Mouse (Mus musculus): Measurements from ENCODE around the gene Tor4a. TPM values are rescaled to one million over a fixed set of nuclear protein-coding genes. Genes with fewer than 3 reads are reported as not detected.
A peak's percentile ranks its signal among the peaks of the same experiment; 100 is the strongest.

The Tor4a gene
- polyA plus RNA-seq, 1 experiment from 2014 or later = 23.0 TPM

DNA sequence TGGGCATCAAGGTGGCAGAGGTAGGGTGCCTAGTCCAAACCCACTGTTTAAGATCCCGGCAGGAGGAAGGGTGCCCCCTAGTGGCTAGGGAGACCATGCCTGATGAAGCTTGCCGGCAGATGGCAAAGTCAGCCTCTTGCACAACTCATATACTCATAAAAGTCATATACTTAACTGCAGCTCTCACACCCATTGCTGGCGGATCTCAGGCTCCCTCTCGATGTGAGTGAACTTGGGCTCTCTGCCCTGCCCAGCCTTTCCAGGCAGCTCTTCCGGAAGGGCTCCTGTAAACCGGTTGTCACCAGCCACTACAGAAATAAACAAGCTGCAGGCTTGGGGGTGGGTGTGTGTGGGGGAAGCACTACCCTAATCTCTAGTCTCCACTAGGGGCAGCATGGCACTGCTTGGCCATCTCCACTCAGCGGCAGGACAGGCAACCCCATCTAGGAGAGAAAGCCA is 31.8 kb upstream of the Tor4a start:
- peak; percentile 32 for ATAC-seq
- WGBS = under 1% methylated on average over 7 of the region's 7 CpGs
- Histone ChIP-seq H3K4me3 (ENCODE audit: low read length) (peak overlapping the region; percentile 31), H3K9me3 (ENCODE audit: control insufficient read depth, low read length) (no peaks in the 10 kb centered on the region), H3K27me3 (replicated peaks; ENCODE audit: control insufficient read depth, insufficient read depth, low read length) (no peaks in the 10 kb centered on the region), H3K9ac (ENCODE audit: low read depth, low read length) (peak overlapping the region; percentile 61), H3K27ac (ENCODE audit: low read length) (peak overlapping the region; percentile 78), H3K4me1 (ENCODE audit: control insufficient read depth, insufficient read depth, low read length) (peaks cover 28% of the 10 kb centered on the region), H3K36me3 (ENCODE audit: control insufficient read depth, insufficient read depth, low read length) (no peaks in the 10 kb centered on the region), H3K4me2 (ENCODE audit: low read depth, low read length) (peak overlapping the region; percentile 44)

DNA sequence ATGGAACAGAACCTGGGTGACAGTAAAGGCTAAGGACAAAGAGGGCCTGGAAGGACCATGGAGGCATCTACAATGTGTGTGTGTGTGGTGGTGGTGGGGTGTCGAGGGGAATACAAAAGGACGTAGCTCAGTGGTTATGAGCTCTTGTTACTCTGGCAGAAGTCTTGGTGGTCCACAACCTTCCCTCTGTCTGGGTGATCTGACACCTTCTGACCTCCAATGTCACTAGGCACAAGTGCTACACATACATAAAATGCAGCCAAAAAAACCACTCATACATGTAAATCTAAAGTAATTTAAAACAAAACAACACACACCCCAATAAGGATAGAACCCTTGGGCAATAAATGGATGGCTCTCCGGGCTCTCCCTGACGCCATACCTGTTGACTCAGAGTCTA is 30.7 kb upstream of the Tor4a start:
- Histone ChIP-seq H3K27me3 (replicated peaks; ENCODE audit: control insufficient read depth, insufficient read depth, low read length) (no peaks in the 10 kb centered on the region), H3K4me1 (ENCODE audit: control insufficient read depth, insufficient read depth, low read length) (peaks cover 27% of the 10 kb centered on the region), H3K4me3 (ENCODE audit: low read length) (no peak overlapping the region), H3K4me2 (ENCODE audit: low read depth, low read length) (no peak overlapping the region), H3K9me3 (ENCODE audit: control insufficient read depth, low read length) (no peaks in the 10 kb centered on the region), H3K36me3 (ENCODE audit: control insufficient read depth, insufficient read depth, low read length) (no peaks in the 10 kb centered on the region), H3K27ac (ENCODE audit: low read length) (no peak overlapping the region), H3K9ac (ENCODE audit: low read depth, low read length) (no peak overlapping the region)
- ATAC-seq = no peak
- WGBS = 87% methylated on average over 4 of the region's 4 CpGs

DNA sequence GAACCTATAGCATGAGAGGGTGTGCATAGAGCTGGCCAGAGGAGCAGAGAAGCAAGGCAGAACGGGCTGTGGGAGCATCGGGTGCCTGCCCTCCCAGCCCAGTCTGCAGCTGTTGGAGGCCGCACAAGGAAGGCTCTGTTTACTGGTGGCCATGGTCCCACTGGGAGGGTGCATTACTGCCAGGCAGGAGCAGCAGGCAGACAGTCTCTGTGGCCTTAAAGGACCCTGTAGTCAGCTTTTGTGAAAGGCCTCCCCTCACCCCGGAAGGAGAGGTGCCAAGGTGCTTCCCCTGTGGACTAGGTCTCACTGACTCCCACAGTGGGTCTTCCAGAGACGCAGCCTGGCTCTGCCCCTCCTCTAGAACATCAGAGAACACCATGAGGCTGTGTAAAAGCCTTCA is 30.2 kb upstream of the Tor4a start:
- H3K9ac ChIP-seq (ENCODE audit: low read depth, low read length) = no peak overlapping the region
- 79% methylated on average over 5 of the region's 5 CpGs for WGBS
- H3K9me3 ChIP-seq (ENCODE audit: control insufficient read depth, low read length) = no peaks in the 10 kb centered on the region

DNA sequence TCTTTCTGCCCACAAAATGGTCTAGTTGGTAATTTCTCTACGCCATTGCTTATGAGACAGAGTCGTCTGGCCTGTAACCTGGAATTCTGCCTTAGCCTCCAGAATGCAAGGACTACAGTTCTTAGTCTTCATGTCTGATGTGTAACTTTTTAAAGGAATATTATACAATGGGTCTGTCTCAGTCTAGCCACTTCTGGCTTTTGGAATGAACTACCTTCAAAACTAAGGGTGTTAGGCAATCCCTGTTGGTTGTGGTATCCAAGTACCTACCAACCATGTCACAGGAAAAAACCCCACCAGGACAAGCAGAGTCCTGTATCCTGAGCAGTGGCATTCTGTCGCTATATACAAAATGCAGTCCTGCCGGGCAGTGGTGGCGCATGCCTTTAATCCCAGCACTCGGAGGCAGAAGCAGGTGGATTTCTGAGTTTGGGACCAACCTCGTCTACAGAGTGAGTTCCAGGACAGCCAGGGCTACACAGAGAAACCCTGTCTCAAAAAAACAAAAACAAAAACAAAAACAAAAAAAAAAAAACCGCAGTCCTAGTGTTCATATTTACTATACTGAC is 29.2 kb upstream of the Tor4a start:
- 75% methylated on average over 8 of the region's 8 CpGs for WGBS
- ATAC-seq = no peak
- Histone ChIP-seq H3K4me3 (ENCODE audit: low read length) (peak overlapping the region; percentile 65), H3K27ac (ENCODE audit: low read length) (peak overlapping the region; percentile 99), H3K9me3 (ENCODE audit: control insufficient read depth, low read length) (no peaks in the 10 kb centered on the region), H3K36me3 (ENCODE audit: control insufficient read depth, insufficient read depth, low read length) (0 out of 2 replicates have a peak, but pooled peaks cover 4% of the 10 kb centered on the region), H3K4me2 (ENCODE audit: low read depth, low read length) (peak overlapping the region; percentile 56), H3K4me1 (ENCODE audit: control insufficient read depth, insufficient read depth, low read length) (peaks cover 34% of the 10 kb centered on the region), H3K27me3 (replicated peaks; ENCODE audit: control insufficient read depth, insufficient read depth, low read length) (no peaks in the 10 kb centered on the region), H3K9ac (ENCODE audit: low read depth, low read length) (peak overlapping the region; percentile 76)

More for the DNA sequence above, 30.2 kb upstream of the Tor4a start:
- peaks cover 28% of the 10 kb centered on the region for H3K4me1 ChIP-seq (ENCODE audit: control insufficient read depth, insufficient read depth, low read length)
- ATAC-seq = no peak
- no peak overlapping the region for H3K27ac ChIP-seq (ENCODE audit: low read length)
- H3K4me3 ChIP-seq (ENCODE audit: low read length) = no peak overlapping the region
- no peak overlapping the region for H3K4me2 ChIP-seq (ENCODE audit: low read depth, low read length)
- H3K27me3 ChIP-seq (replicated peaks; ENCODE audit: control insufficient read depth, insufficient read depth, low read length) = no peaks in the 10 kb centered on the region
- 0 out of 2 replicates have a peak, but pooled peaks cover under 1% of the 10 kb centered on the region for H3K36me3 ChIP-seq (ENCODE audit: control insufficient read depth, insufficient read depth, low read length)

DNA sequence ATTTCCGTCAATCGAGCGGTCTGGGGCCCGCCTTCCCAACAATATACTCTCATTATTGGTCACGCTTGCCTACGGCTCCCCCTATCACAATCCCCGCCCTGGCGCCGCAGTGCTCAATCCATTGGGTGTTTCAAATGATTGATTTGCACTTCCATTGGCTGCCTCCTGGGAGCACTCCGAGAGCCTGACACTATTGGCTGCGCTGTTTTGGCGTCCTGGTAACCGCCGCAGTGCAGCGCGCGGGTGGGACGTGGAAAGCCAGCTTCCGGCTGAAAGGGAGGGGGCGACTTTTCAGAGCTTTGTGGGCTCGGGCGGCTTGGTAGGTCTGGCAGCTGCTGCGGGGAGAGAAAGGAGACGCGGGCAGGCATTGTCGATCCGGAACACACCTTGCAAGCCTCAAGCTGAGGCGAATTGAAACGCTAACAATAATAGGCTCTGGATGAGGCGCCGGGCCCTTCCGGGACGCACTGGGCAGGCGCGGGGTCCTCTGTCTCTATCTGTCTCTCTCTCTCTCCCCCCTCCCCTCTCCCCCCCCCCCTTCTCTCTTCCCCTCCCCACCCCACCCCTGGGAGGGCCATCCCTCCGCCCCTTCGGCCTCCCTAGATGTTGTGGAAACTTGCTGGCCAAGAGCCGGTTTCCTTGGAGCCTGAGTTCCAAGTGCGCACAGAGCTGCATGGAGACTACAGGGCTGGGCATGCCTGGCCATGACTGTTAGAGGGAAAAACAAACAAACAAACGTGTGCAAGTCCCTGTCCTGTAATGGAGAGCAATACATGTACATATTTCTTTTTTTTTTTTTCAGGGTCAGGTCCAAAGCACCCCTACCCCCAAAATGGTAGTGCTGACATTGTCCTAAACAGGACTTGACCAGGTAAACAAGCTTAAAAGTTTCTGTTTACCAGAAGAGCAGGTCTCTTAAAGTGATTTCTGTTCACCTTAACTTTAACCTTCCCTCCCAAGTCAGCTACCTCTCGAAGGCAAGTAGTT is 28.4 kb upstream of the Tor4a start:
- WGBS = 2% methylated on average over 41 of the region's 41 CpGs
- Histone ChIP-seq H3K36me3 (ENCODE audit: control insufficient read depth, insufficient read depth, low read length) (0 out of 2 replicates have a peak, but pooled peaks cover 4% of the 10 kb centered on the region), H3K9ac (ENCODE audit: low read depth, low read length) (peak overlapping the region; percentile 76), H3K27me3 (replicated peaks; ENCODE audit: control insufficient read depth, insufficient read depth, low read length) (no peaks in the 10 kb centered on the region), H3K9me3 (ENCODE audit: control insufficient read depth, low read length) (no peaks in the 10 kb centered on the region), H3K4me3 (ENCODE audit: low read length) (peak overlapping the region; percentile 65), H3K4me1 (ENCODE audit: control insufficient read depth, insufficient read depth, low read length) (peaks cover 34% of the 10 kb centered on the region), H3K27ac (ENCODE audit: low read length) (peak overlapping the region; percentile 99), H3K4me2 (ENCODE audit: low read depth, low read length) (peak overlapping the region; percentile 56)
- peak; percentile 94 for ATAC-seq

DNA sequence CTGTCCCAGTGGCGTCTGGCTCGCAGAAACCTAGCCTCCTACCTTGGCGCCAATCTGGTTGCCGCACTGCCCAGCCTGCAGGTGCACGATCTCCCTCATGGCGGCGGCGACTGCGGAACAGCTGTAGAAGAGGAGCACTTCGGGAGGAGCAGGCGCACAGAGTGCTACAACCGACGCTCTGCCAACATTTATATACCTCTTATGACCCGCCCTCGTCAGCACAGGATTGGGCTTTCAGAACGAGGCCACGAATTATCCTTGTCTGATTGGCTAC is 27.7 kb upstream of the Tor4a start, which contains the start of gene Tubb4b:
TSS of gene Tubb4b (minus strand) at position 211 of the 274 bp plus-strand sequence.
- WGBS = under 1% methylated on average over 17 of the region's 17 CpGs
- peak within 1 kb of the TSS; percentile 89 for H3K9ac ChIP-seq (ENCODE audit: low read depth, low read length)
- H3K9me3 ChIP-seq (ENCODE audit: control insufficient read depth, low read length) = no peaks in the 10 kb centered on the region
- H3K27me3 ChIP-seq (replicated peaks; ENCODE audit: control insufficient read depth, insufficient read depth, low read length) = no peaks in the 10 kb centered on the region
- 0 out of 2 replicates have a peak, but pooled peaks cover 4% of the 10 kb centered on the region for H3K36me3 ChIP-seq (ENCODE audit: control insufficient read depth, insufficient read depth, low read length)
- H3K4me1 ChIP-seq (ENCODE audit: control insufficient read depth, insufficient read depth, low read length) = peaks cover 34% of the 10 kb centered on the region
- ATAC-seq = no peak
- peak within 1 kb of the TSS; percentile 99 for H3K27ac ChIP-seq (ENCODE audit: low read length)
- H3K4me2 ChIP-seq (ENCODE audit: low read depth, low read length) = peak within 1 kb of the TSS; percentile 73
- H3K4me3 ChIP-seq (ENCODE audit: low read length) = peak within 1 kb of the TSS; percentile 86

DNA sequence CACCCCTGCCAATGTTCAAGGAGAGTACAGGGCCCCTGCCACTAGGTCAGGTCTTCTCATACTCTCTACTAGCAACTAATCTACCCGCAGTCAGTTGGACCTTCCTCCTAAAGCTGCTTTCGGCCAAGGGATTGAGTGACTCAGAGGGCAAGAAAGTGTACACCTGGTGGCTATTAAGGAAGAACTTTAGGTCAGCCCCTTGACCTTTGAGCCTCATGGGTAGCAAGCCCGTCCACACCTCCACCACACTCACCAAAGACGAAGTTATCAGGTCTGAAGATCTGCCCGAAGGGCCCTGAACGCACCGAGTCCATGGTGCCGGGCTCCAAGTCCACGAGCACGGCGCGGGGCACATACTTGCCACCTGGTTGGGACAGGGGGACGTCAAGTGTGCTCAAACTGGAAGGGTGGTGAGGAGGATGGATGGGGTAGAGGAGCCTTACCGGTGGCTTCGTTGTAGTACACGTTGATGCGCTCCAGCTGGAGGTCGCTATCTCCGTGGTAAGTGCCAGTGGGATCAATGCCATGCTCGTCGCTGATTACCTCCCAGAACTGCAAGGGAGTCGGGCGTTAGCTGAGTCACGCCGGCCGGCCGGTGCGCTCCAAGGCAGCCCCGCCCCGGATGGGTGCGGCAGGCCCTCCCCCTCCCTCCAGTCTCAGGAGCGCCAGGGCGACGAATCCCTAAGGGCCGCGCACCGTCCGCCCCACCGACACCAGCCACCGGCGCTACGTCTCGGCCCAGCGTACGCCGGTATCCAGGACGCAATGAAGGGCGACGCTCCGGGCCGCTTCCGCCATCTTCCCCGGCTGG is 27.2 kb upstream of the Tor4a start:
- peak; percentile 69 for ATAC-seq
- H3K36me3 ChIP-seq (ENCODE audit: control insufficient read depth, insufficient read depth, low read length) = 0 out of 2 replicates have a peak, but pooled peaks cover 4% of the 10 kb centered on the region
- peaks cover 29% of the 10 kb centered on the region for H3K4me1 ChIP-seq (ENCODE audit: control insufficient read depth, insufficient read depth, low read length)

DNA sequence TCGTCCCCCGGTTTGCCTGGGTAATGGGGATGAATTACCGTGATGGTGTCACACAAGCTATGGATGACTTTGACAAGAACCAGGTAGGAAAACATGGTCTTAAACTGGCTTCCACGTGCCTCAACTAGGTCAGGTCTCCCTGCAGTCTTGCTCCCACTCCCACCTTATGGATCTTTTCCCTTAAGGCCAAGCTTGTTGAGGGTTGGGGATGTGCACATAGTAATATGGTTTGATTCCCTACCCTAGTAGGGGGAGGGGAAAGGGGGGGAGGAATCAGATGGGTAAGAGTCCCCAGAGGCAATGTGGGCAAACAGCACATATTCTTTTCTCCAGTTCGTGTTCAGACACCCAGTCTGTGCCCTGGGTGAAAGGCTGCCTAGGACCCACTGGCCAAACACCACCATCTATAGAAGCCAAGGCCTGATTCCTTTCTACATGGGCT is 24.7 kb upstream of the Tor4a start:
- Histone ChIP-seq H3K9ac (ENCODE audit: low read depth, low read length) (no peak overlapping the region), H3K4me1 (ENCODE audit: control insufficient read depth, insufficient read depth, low read length) (peaks cover 20% of the 10 kb centered on the region), H3K4me3 (ENCODE audit: low read length) (no peak overlapping the region), H3K36me3 (ENCODE audit: control insufficient read depth, insufficient read depth, low read length) (0 out of 2 replicates have a peak, but pooled peaks cover 4% of the 10 kb centered on the region), H3K27me3 (replicated peaks; ENCODE audit: control insufficient read depth, insufficient read depth, low read length) (no peaks in the 10 kb centered on the region), H3K27ac (ENCODE audit: low read length) (no peak overlapping the region), H3K9me3 (ENCODE audit: control insufficient read depth, low read length) (no peaks in the 10 kb centered on the region), H3K4me2 (ENCODE audit: low read depth, low read length) (no peak overlapping the region)
- 67% methylated on average over 5 of the region's 5 CpGs for WGBS
- no peak for ATAC-seq

More for the DNA sequence above, 27.2 kb upstream of the Tor4a start:
- Histone ChIP-seq H3K27ac (ENCODE audit: low read length) (peak overlapping the region; percentile 98), H3K9ac (ENCODE audit: low read depth, low read length) (peak overlapping the region; percentile 89), H3K27me3 (replicated peaks; ENCODE audit: control insufficient read depth, insufficient read depth, low read length) (no peaks in the 10 kb centered on the region), H3K4me2 (ENCODE audit: low read depth, low read length) (peak overlapping the region; percentile 73), H3K9me3 (ENCODE audit: control insufficient read depth, low read length) (no peaks in the 10 kb centered on the region), H3K4me3 (ENCODE audit: low read length) (peak overlapping the region; percentile 86)
- 1% methylated on average over 50 of the region's 53 CpGs for WGBS

Data from intestine, embryonic 16.5 days (tissue).